Mouse (Mus musculus): ENCODE data around the gene Ago4.
"Not testable (repeated sequence)": the region's sequence is repeated elsewhere in the genome, so short reads cannot be mapped to it uniquely, and the experiment has no call there.

Ago4 gene

GRCm38 (mm10) chr4:126532827-126533728, at the start of gene Ago4:
TSS of gene Ago4 (minus strand) at chr4:126533472.
- peak; percentile 67 for DNase-seq

GRCm38 (mm10) chr4:126579077-126579476, 45.8 kb upstream of the Ago4 start:
- DNase-seq = no peak

GRCm38 (mm10) chr4:126577920-126578319, 44.6 kb upstream of the Ago4 start:
- DNase-seq = no peak

GRCm38 (mm10) chr4:126576281-126576680, 43.0 kb upstream of the Ago4 start:
- DNase-seq = no peak

- no peak for DNase-seq
Observed at GRCm38 (mm10) chr4:126569783-126570182, 36.5 kb upstream of the Ago4 start.

- DNase-seq = no peak
Observed at GRCm38 (mm10) chr4:126567243-126567642, 34.0 kb upstream of the Ago4 start.

GRCm38 (mm10) chr4:126563798-126564197, 30.5 kb upstream of the Ago4 start:
- no peak for DNase-seq

- peak; percentile 88 for DNase-seq
Observed at GRCm38 (mm10) chr4:126556809-126557711, 23.8 kb upstream of the Ago4 start, which contains the start of gene Clspn. TSS of gene Clspn (plus strand) at chr4:126556935.

GRCm38 (mm10) chr4:126554462-126554861, 21.2 kb upstream of the Ago4 start:
- peak; percentile 41 for DNase-seq

GRCm38 (mm10) chr4:126553685-126554084, 20.4 kb upstream of the Ago4 start:
- DNase-seq = no peak

- no peak for DNase-seq
Observed at GRCm38 (mm10) chr4:126553105-126553504, 19.8 kb upstream of the Ago4 start.

- no peak for DNase-seq
Observed at GRCm38 (mm10) chr4:126552136-126552535, 18.9 kb upstream of the Ago4 start.

GRCm38 (mm10) chr4:126546183-126546582, 12.9 kb upstream of the Ago4 start:
- DNase-seq = no peak

- DNase-seq = no peak
Observed at GRCm38 (mm10) chr4:126545703-126546102, 12.4 kb upstream of the Ago4 start.

- no peak for DNase-seq
Observed at GRCm38 (mm10) chr4:126545016-126545415, 11.7 kb upstream of the Ago4 start.

GRCm38 (mm10) chr4:126542838-126543237, 9.6 kb upstream of the Ago4 start:
- DNase-seq = no peak

- DNase-seq = no peak
Observed at GRCm38 (mm10) chr4:126540487-126541071, 7.3 kb upstream of the Ago4 start.

- no peak for DNase-seq
Observed at GRCm38 (mm10) chr4:126536865-126537264, 3.6 kb upstream of the Ago4 start.

GRCm38 (mm10) chr4:126535631-126536030, 2.4 kb upstream of the Ago4 start:
- not testable (repeated sequence) for DNase-seq

GRCm38 (mm10) chr4:126533729-126534070, 428 bp upstream of the Ago4 start:
- no peak for DNase-seq

- DNase-seq = no peak
Observed at GRCm38 (mm10) chr4:126532292-126532691, 980 bp downstream of the Ago4 start.

- DNase-seq = no peak
Observed at GRCm38 (mm10) chr4:126526828-126527227, 6.4 kb downstream of the Ago4 start.

GRCm38 (mm10) chr4:126526164-126526563, 7.1 kb downstream of the Ago4 start:
- DNase-seq = peak; percentile 56

All from lung, postnatal 14 days (tissue).